In the genomic region with DNA sequence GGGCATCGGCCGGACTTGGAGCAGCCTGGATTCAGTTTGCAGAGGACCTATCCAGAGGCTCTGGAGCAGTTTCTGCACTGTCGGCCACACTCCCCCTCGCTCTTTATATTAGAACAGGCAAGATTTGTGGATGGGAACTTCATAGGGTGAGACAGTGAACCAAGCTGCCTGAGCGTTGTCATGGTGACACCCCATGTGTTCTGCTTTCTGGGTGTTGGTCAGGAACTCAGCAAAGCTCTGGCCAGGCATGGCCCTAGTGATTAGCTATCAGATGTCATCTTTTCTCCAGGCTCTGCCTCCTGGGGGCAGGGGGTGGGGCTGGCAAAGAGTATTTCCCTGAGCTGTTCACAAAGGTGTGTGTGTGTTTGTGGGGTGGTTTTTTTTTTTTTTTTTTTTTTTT, we compare ENCODE assay signal across 13 mouse cellular contexts. TPM values are rescaled to one million over a fixed set of nuclear protein-coding genes. Genes with fewer than 3 reads are reported as not detected.
DNase-seq lines count a peak whose midpoint lies in the region; ATAC-seq and TF ChIP-seq lines count a peak whose summit lies in the region.
"Had no signal": no experiment of that assay in that cellular context is flagged by ENCODE, and none has a peak within 500 bp of the region (broad histone marks: within the 10 kb centered on the region; RNA-seq: fewer than 3 reads in every experiment).

No protein-coding gene starts in this region.

- no peaks in the 10 kb centered on the region for H3K4me1 ChIP-seq in kidney, embryonic 15.5 days
- H3K4me1 ChIP-seq in neural tube, embryonic 12.5 days, result peaks cover 9% of the 10 kb centered on the region
- no peaks in the 10 kb centered on the region for H3K4me1 ChIP-seq in intestine, postnatal 0 days (replicated peaks; ENCODE audit: control insufficient read depth, insufficient read depth, low read length)

- no peaks in the 10 kb centered on the region for H3K36me3 ChIP-seq in kidney, embryonic 15.5 days
- H3K36me3 ChIP-seq in neural tube, embryonic 12.5 days, result no peaks in the 10 kb centered on the region
- H3K36me3 ChIP-seq in intestine, postnatal 0 days (ENCODE audit: control insufficient read depth, insufficient read depth), result no peaks in the 10 kb centered on the region

- no peak overlapping the region for H3K27ac ChIP-seq in kidney, embryonic 15.5 days
- H3K27ac ChIP-seq in neural tube, embryonic 12.5 days, result no peak overlapping the region
- H3K27ac ChIP-seq in intestine, postnatal 0 days (ENCODE audit: low read depth, low read length), result no peak overlapping the region
- H3K27ac ChIP-seq: macrophage had no signal

- H3K4me3 ChIP-seq in kidney, embryonic 15.5 days (replicated peaks), result no peak overlapping the region
- H3K4me3 ChIP-seq in neural tube, embryonic 12.5 days, result no peak overlapping the region
- no peak overlapping the region for H3K4me3 ChIP-seq in intestine, postnatal 0 days (ENCODE audit: low read depth, low read length)

- H3K4me2 ChIP-seq in kidney, embryonic 15.5 days, result no peak overlapping the region
- no peak overlapping the region for H3K4me2 ChIP-seq in neural tube, embryonic 12.5 days (replicated peaks)
- no peak overlapping the region for H3K4me2 ChIP-seq in intestine, postnatal 0 days (replicated peaks; ENCODE audit: low read depth)

- peak; percentile 30 for DNase-seq in adrenal gland, postnatal 14 days
- no peak for DNase-seq in adrenal gland, adult 18-20 months (ENCODE audit: low spot score in 2 of 2)
- DNase-seq in kidney, postnatal 36 days, result no peak
- peak; percentile 38 for DNase-seq in embryo, embryonic 10.5 days (ENCODE audit: low spot score)
- DNase-seq in frontal cortex, postnatal 14 days (ENCODE audit: low spot score in 2 of 2), result no peak
- DNase-seq: kidney, postnatal 4 days had no signal

- 44% methylated on average over 5 of the region's 5 CpGs for WGBS in kidney, embryonic 15.5 days
- 43% methylated on average over 5 of the region's 5 CpGs for WGBS in neural tube, embryonic 12.5 days
- WGBS in intestine, postnatal 0 days, result 55% methylated on average over 5 of the region's 5 CpGs

- H3K9ac ChIP-seq in kidney, embryonic 15.5 days, result no peak overlapping the region
- no peak overlapping the region for H3K9ac ChIP-seq in neural tube, embryonic 12.5 days
- no peak overlapping the region for H3K9ac ChIP-seq in intestine, postnatal 0 days (ENCODE audit: low read depth, low read length)

- ATAC-seq in kidney, embryonic 15.5 days (replicated peaks; ENCODE audit: low FRiP score), result 0 out of 2 replicates have a peak, but pooled peaks have one; percentile 62
- ATAC-seq in neural tube, embryonic 12.5 days (ENCODE audit: low FRiP score, low read depth), result 0 out of 2 replicates have a peak, but pooled peaks have one; percentile 37
- no peak for ATAC-seq in intestine, postnatal 0 days

- H3K27me3 ChIP-seq in kidney, embryonic 15.5 days, result no peaks in the 10 kb centered on the region
- no peaks in the 10 kb centered on the region for H3K27me3 ChIP-seq in neural tube, embryonic 12.5 days (replicated peaks)
- H3K27me3 ChIP-seq in intestine, postnatal 0 days (replicated peaks; ENCODE audit: control insufficient read depth, insufficient read depth, low read length), result no peaks in the 10 kb centered on the region

- TF ChIP-seq CTCF in intestine, postnatal 0 days (IDR thresholded peaks at IDR 0.05; ENCODE audit: low read depth), result no peak

- no peaks in the 10 kb centered on the region for H3K9me3 ChIP-seq in kidney, embryonic 15.5 days (replicated peaks)
- H3K9me3 ChIP-seq in neural tube, embryonic 12.5 days, result no peaks in the 10 kb centered on the region
- no peaks in the 10 kb centered on the region for H3K9me3 ChIP-seq in intestine, postnatal 0 days (ENCODE audit: control insufficient read depth)

RNA-seq across cellular contexts. Expression of a gene that starts 23.8 kb away (rescaled TPM):
- not detected in 2 replicates for total RNA-seq in adrenal gland, postnatal 14 days (2021)
- under 1 TPM in 1 of 2 experiments, not detected in 1; 0.56 TPM for total RNA-seq in adrenal gland, adult 18-20 months (2021)
- polyA plus RNA-seq in kidney, embryonic 15.5 days (2015; fragmentation: Nextera tagmentation; extraction: Ambion mirVana), result 2.8 and 3.1 TPM in 2 replicates
- polyA plus RNA-seq in neural tube, embryonic 12.5 days (2016; fragmentation: Nextera tagmentation; extraction: Ambion mirVana), result not detected in 2 replicates
- polyA plus RNA-seq in intestine, postnatal 0 days (2015; fragmentation: Nextera tagmentation; extraction: Ambion mirVana), result 1,738 and 1,809 TPM in 2 replicates
- total RNA-seq: liver, adult 2 months had no signal
- polyA plus RNA-seq: cortical plate, adult 2 months; heart, postnatal 0 days; liver, adult 2 months; macrophage had no signal

RNA-seq across cellular contexts. Expression of a gene that starts 45.1 kb away (rescaled TPM):
- not detected in 2 replicates for total RNA-seq in adrenal gland, postnatal 14 days (2021)
- total RNA-seq in adrenal gland, adult 18-20 months (2021), result not detected
- 5.0 and 8.9 TPM in 2 replicates for polyA plus RNA-seq in kidney, embryonic 15.5 days (2015; fragmentation: Nextera tagmentation; extraction: Ambion mirVana)
- polyA plus RNA-seq in neural tube, embryonic 12.5 days (2016; fragmentation: Nextera tagmentation; extraction: Ambion mirVana), result not detected in 2 replicates
- polyA plus RNA-seq in intestine, postnatal 0 days (2015; fragmentation: Nextera tagmentation; extraction: Ambion mirVana), result 1,981 and 2,155 TPM in 2 replicates
- total RNA-seq: liver, adult 2 months had no signal
- polyA plus RNA-seq: cortical plate, adult 2 months; macrophage had no signal

RNA-seq across cellular contexts. Expression of a gene that starts 51.0 kb away (rescaled TPM):
- 9.4 and 10.0 TPM in 2 replicates for total RNA-seq in adrenal gland, postnatal 14 days (2021)
- 1 to 10 TPM; 6.9 to 9.9 TPM for total RNA-seq in adrenal gland, adult 18-20 months (2021)
- 7.4 and 8.9 TPM in 2 replicates for polyA plus RNA-seq in kidney, embryonic 15.5 days (2015; fragmentation: Nextera tagmentation; extraction: Ambion mirVana)
- 10.4 and 11.9 TPM in 2 replicates for polyA plus RNA-seq in neural tube, embryonic 12.5 days (2016; fragmentation: Nextera tagmentation; extraction: Ambion mirVana)
- polyA plus RNA-seq in intestine, postnatal 0 days (2015; fragmentation: Nextera tagmentation; extraction: Ambion mirVana), result 4.0 and 4.1 TPM in 2 replicates

Comparison
In these comparisons a context has a peak if more than half of its experiments do, and no peak if none do; other contexts are left out.
1. DNase-seq: peak in adrenal gland, postnatal 14 days (single experiment) and embryo, embryonic 10.5 days (single experiment); none in adrenal gland, adult 18-20 months (0 of 2), kidney, postnatal 36 days (0 of 2) and frontal cortex, postnatal 14 days (0 of 2).
2. RNA of a gene that starts 23.8 kb away (polyA plus RNA-seq): 1,738 to 1,809 TPM in intestine, postnatal 0 days; 2.8 to 3.1 TPM in kidney, embryonic 15.5 days and not detected in neural tube, embryonic 12.5 days; every median in the first group is over 100 times any median in the second.
3. RNA of a gene that starts 45.1 kb away (polyA plus RNA-seq): 1,981 to 2,155 TPM in intestine, postnatal 0 days; 5.0 to 8.9 TPM in kidney, embryonic 15.5 days and not detected in neural tube, embryonic 12.5 days; every median in the first group is over 100 times any median in the second.